Mouse (Mus musculus): ENCODE data around the gene Ush1c.

- TF ChIP-seq CTCF (IDR thresholded peaks at IDR 0.05; ENCODE audit: insufficient read depth, low read length) (no peak), POLR2A (IDR thresholded peaks at IDR 0.05; ENCODE audit: borderline replicate concordance, extremely low read depth, low read depth, low read length) (no peak)
Measured at GRCm38 (mm10) chr7:46226936-46227335, 11.4 kb downstream of the Ush1c start.

Data from lung, adult 2 months (tissue).